Mouse (Mus musculus) E14TG2a.4 (cell line): ENCODE results near the gene Olfr668.
"Not testable (repeated sequence)": the region's sequence is repeated elsewhere in the genome, so short reads cannot be mapped to it uniquely, and the experiment has no call there.

Experiments used
- H3K27me3 ChIP-seq: 2 replicates; pipeline ENCODE4 v1.6.1; 2014; ENCODE audit warnings: low read length, control low read depth; ENCODE audit not compliant: insufficient read depth
- H3K36me3 ChIP-seq: 2 replicates; pipeline ENCODE4 v1.6.1; 2014; ENCODE audit warnings: low read length, control low read depth; ENCODE audit not compliant: insufficient read depth
- H3K4me1 ChIP-seq: replicated peaks from 2 replicates; pipeline ENCODE4 v1.6.1; 2014; ENCODE audit warnings: low read depth, low read length, control low read depth
- H3K4me3 ChIP-seq: replicated peaks from 2 replicates; pipeline ENCODE4 v1.5.1; 2014; ENCODE audit warnings: mild to moderate bottlenecking, low read length
- H3K9me3 ChIP-seq: 2 replicates; pipeline ENCODE4 v1.6.1; 2014; ENCODE audit warnings: low read length, control low read depth
- CTCF ChIP-seq: conservative IDR thresholded peaks from 2 replicates; pipeline ENCODE4 v1.5.1; 2014; ENCODE audit warnings: low read length
- NANOG ChIP-seq: IDR thresholded peaks from 2 replicates; pipeline ENCODE4 v1.6.1; 2014; ENCODE audit warnings: borderline replicate concordance, low read length, mixed read lengths
- POU5F1 ChIP-seq: IDR thresholded peaks from 2 replicates; pipeline ENCODE4 v1.6.1; 2014; ENCODE audit warnings: low read length, borderline replicate concordance

Olfr668 gene

GRCm38 (mm10) chr7:104927957-104928356 lies at the start of gene Olfr668:
TSS of gene Olfr668 (minus strand) at chr7:104928057.
- H3K9me3 ChIP-seq: no peaks in the 10 kb centered on the region
- no peaks in the 10 kb centered on the region for H3K36me3 ChIP-seq
- H3K4me1 ChIP-seq: no peaks in the 10 kb centered on the region
- H3K4me3 ChIP-seq: no peak within 1 kb of the TSS
- TF ChIP-seq POU5F1 (no peak), NANOG (no peak), CTCF (no peak)
- no peaks in the 10 kb centered on the region for H3K27me3 ChIP-seq

- not testable (repeated sequence) for H3K9me3 ChIP-seq, H3K4me1 ChIP-seq, H3K4me3 ChIP-seq, H3K27me3 ChIP-seq, H3K36me3 ChIP-seq
These were observed 44.6 kb upstream of the Olfr668 start for GRCm38 (mm10) chr7:104972507-104972906.

- Histone ChIP-seq H3K27me3 (no peaks in the 10 kb centered on the region), H3K4me1 (no peaks in the 10 kb centered on the region), H3K4me3 (no peak within 1 kb of the TSS), H3K36me3 (no peaks in the 10 kb centered on the region), H3K9me3 (peaks cover 12% of the 10 kb centered on the region)
- TF ChIP-seq CTCF (no peak), NANOG (no peak), POU5F1 (no peak)
These were observed 34.7 kb upstream of the Olfr668 start, which contains the start of gene Olfr670 for GRCm38 (mm10) chr7:104962520-104962919. TSS of gene Olfr670 (minus strand) at chr7:104962620.

DNA sequence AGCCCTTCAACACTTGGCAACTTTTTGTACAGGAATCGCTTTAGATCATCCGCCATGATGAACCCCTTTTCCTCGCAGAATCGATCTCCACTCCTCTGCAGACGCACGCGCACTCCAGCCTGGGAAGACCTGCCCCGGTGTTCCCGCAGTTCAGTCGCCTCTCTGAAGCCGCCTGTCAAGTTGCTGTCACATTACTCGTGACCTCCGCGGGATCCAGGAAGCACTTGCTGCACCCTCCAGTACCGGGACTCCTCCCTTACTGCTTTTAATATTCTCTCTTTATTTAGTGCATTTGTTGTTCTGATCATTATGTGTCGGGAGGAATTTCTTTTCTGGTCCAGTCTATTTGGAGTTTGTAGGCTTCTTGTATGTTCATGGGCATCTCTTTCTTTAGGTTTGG lies 22.4 kb upstream of the Olfr668 start:
- not testable (repeated sequence) for H3K4me1 ChIP-seq, H3K36me3 ChIP-seq, H3K27me3 ChIP-seq
- H3K9me3 ChIP-seq: peaks cover 43% of the 10 kb centered on the region
- H3K4me3 ChIP-seq: 0 out of 2 replicates have a peak overlapping the region, but pooled peaks have one; percentile 20

GRCm38 (mm10) chr7:104933940-104934339 lies 6.1 kb upstream of the Olfr668 start, which contains the start of gene Olfr669:
TSS of gene Olfr669 (plus strand) at chr7:104934240.
- no peaks in the 10 kb centered on the region for H3K9me3 ChIP-seq
- H3K4me1 ChIP-seq: no peaks in the 10 kb centered on the region
- TF ChIP-seq POU5F1: no peak
- TF ChIP-seq NANOG: no peak
- TF ChIP-seq CTCF: no peak
- H3K27me3 ChIP-seq: no peaks in the 10 kb centered on the region
- no peaks in the 10 kb centered on the region for H3K36me3 ChIP-seq
- H3K4me3 ChIP-seq: no peak within 1 kb of the TSS

- TF ChIP-seq NANOG: no peak
- TF ChIP-seq POU5F1: no peak
- no peak for TF ChIP-seq CTCF
- H3K36me3 ChIP-seq: no peaks in the 10 kb centered on the region
- H3K9me3 ChIP-seq: no peaks in the 10 kb centered on the region
- no peaks in the 10 kb centered on the region for H3K27me3 ChIP-seq
- no peak within 1 kb of the TSS for H3K4me3 ChIP-seq
- no peaks in the 10 kb centered on the region for H3K4me1 ChIP-seq
These were observed 6.5 kb downstream of the Olfr668 start, which contains the start of gene Olfr667 for GRCm38 (mm10) chr7:104921382-104921781. TSS of gene Olfr667 (minus strand) at chr7:104921482.

GRCm38 (mm10) chr7:104895852-104896251 lies 32.0 kb downstream of the Olfr668 start, which contains the start of gene Olfr666:
TSS of gene Olfr666 (minus strand) at chr7:104895952.
- no peak for TF ChIP-seq CTCF
- Histone ChIP-seq H3K4me1 (no peaks in the 10 kb centered on the region), H3K27me3 (no peaks in the 10 kb centered on the region), H3K36me3 (no peaks in the 10 kb centered on the region), H3K9me3 (no peaks in the 10 kb centered on the region), H3K4me3 (no peak within 1 kb of the TSS)

GRCm38 (mm10) chr7:104877731-104878130 lies 50.1 kb downstream of the Olfr668 start, which contains the start of gene Olfr665:
TSS of gene Olfr665 (plus strand) at chr7:104878031.
- Histone ChIP-seq H3K9me3 (no peaks in the 10 kb centered on the region), H3K4me3 (no peak within 1 kb of the TSS), H3K4me1 (no peaks in the 10 kb centered on the region), H3K27me3 (no peaks in the 10 kb centered on the region), H3K36me3 (no peaks in the 10 kb centered on the region)
- TF ChIP-seq NANOG: no peak
- no peak for TF ChIP-seq POU5F1
- no peak for TF ChIP-seq CTCF
